Mouse (Mus musculus) embryo, embryonic 11 days (tissue): ENCODE measurements at regions not wholly inside any gene's neighbourhood (a gene's known extent, or its start where the extent isn't known, plus 50 kb on each side); places are given as distances from the start of the nearest gene placed in this dataset.

Experiments used
- DNase-seq: peaks from one replicate; pipeline ENCODE4 v3.0.0-alpha.2; 2015

GRCm38 (mm10) chr15:103627085-103627484, 62.2 kb upstream of the Glycam1 start:
- peak; percentile 8 for DNase-seq
